Mouse (Mus musculus) testis, adult 2 months (tissue): Measurements from ENCODE around the gene E4f1. TPM values are rescaled to one million over a fixed set of nuclear protein-coding genes. Genes with fewer than 3 reads are reported as not detected.

Experiments
- H3K27ac ChIP-seq: fragments of 200-500 bp; 2 replicates; pipeline ENCODE4 v1.5.1; 2012; ENCODE audit warnings: low read depth, low read length; ENCODE audit not compliant: control insufficient read depth, insufficient read depth
- H3K27me3 ChIP-seq: fragments of 200-500 bp; 2 replicates; pipeline ENCODE4 v1.6.1; 2012; ENCODE audit warnings: mild to moderate bottlenecking, low read length, moderate library complexity; ENCODE audit not compliant: control insufficient read depth, insufficient read depth
- H3K36me3 ChIP-seq: fragments of 200-500 bp; 2 replicates; pipeline ENCODE4 v1.6.1; 2012; ENCODE audit warnings: mild to moderate bottlenecking, low read length; ENCODE audit not compliant: control insufficient read depth, insufficient read depth
- H3K4me1 ChIP-seq: fragments of 200-500 bp; 2 replicates; pipeline ENCODE4 v1.6.1; 2012; ENCODE audit warnings: low read length; ENCODE audit not compliant: control insufficient read depth, insufficient read depth
- H3K4me3 ChIP-seq: fragments of 200-500 bp; 2 replicates; pipeline ENCODE4 v1.5.1; 2012; ENCODE audit warnings: low read depth, mild to moderate bottlenecking, low read length, moderate library complexity, mixed read lengths; ENCODE audit not compliant: control insufficient read depth
- CTCF ChIP-seq: fragments of 200-500 bp; IDR thresholded peaks from 2 replicates; pipeline ENCODE4 v1.5.1; 2012; ENCODE audit warnings: low read depth, mild to moderate bottlenecking, inconsistent platforms, low read length, moderate library complexity; ENCODE audit not compliant: control insufficient read depth, insufficient read depth, insufficient replicate concordance
- POLR2A ChIP-seq: fragments of 200-500 bp; IDR thresholded peaks from 2 replicates; pipeline ENCODE4 v1.6.1; 2012; ENCODE audit warnings: low read depth, mild to moderate bottlenecking, inconsistent platforms, low read length, moderate library complexity; ENCODE audit not compliant: control insufficient read depth
- polyA plus RNA-seq: library from polyadenylated mRNA; depleted of rRNA; stranded (reverse); fragments of >200 nt; gene quantifications from 2 replicates; pipeline ENCODE4 v1.2.3, GENCODE M21; 2012

Gene E4f1
- polyA plus RNA-seq, 1 experiment, result 69.3 TPM

GRCm38 (mm10) chr17:24449507-24449906, 20.6 kb downstream of the E4f1 start:
- peaks cover 8% of the 10 kb centered on the region for H3K36me3 ChIP-seq

GRCm38 (mm10) chr17:24446590-24446989, 23.5 kb downstream of the E4f1 start:
- Histone ChIP-seq H3K4me1 (no peaks in the 10 kb centered on the region), H3K36me3 (peaks cover 8% of the 10 kb centered on the region)
- TF ChIP-seq POLR2A, result no peak
- TF ChIP-seq CTCF, result no peak

More at GRCm38 (mm10) chr17:24449507-24449906, 20.6 kb downstream of the E4f1 start:
- peaks cover 3% of the 10 kb centered on the region; the same call in 1 of the 2 replicates for H3K4me1 ChIP-seq
- TF ChIP-seq POLR2A (no peak), CTCF (no peak)
- H3K27ac ChIP-seq, result no peak overlapping the region
- no peaks in the 10 kb centered on the region for H3K27me3 ChIP-seq
- H3K4me3 ChIP-seq, result no peak overlapping the region

GRCm38 (mm10) chr17:24443409-24443808, 26.7 kb downstream of the E4f1 start:
- Histone ChIP-seq H3K4me1 (no peaks in the 10 kb centered on the region), H3K4me3 (no peak overlapping the region), H3K27ac (no peak overlapping the region), H3K27me3 (no peaks in the 10 kb centered on the region), H3K36me3 (peaks cover 4% of the 10 kb centered on the region)
- TF ChIP-seq POLR2A, result no peak

More at GRCm38 (mm10) chr17:24446590-24446989, 23.5 kb downstream of the E4f1 start:
- Histone ChIP-seq H3K4me3 (no peak overlapping the region), H3K27ac (no peak overlapping the region), H3K27me3 (no peaks in the 10 kb centered on the region)

GRCm38 (mm10) chr17:24442632-24443155, 27.4 kb downstream of the E4f1 start, which contains the start of gene Dnase1l2:
Gene Dnase1l2 (minus strand): TSS chr17:24443105.
- Histone ChIP-seq H3K27ac (no peak within 1 kb of the TSS), H3K36me3 (peaks cover 2% of the 10 kb centered on the region), H3K4me1 (no peaks in the 10 kb centered on the region), H3K4me3 (no peak within 1 kb of the TSS), H3K27me3 (no peaks in the 10 kb centered on the region)
- no peak for TF ChIP-seq POLR2A
- no peak for TF ChIP-seq CTCF

- H3K4me3 ChIP-seq, result no peak overlapping the region
- no peak overlapping the region for H3K27ac ChIP-seq
- H3K27me3 ChIP-seq, result no peaks in the 10 kb centered on the region
- TF ChIP-seq POLR2A (no peak), CTCF (no peak)
- H3K36me3 ChIP-seq, result peaks cover 2% of the 10 kb centered on the region
- H3K4me1 ChIP-seq, result no peaks in the 10 kb centered on the region
These were observed 28.0 kb downstream of the E4f1 start for GRCm38 (mm10) chr17:24442107-24442506.

GRCm38 (mm10) chr17:24441148-24441547, 29.0 kb downstream of the E4f1 start:
- no peaks in the 10 kb centered on the region for H3K4me1 ChIP-seq
- peak; percentile 16; the same call in 1 of the 2 replicates for TF ChIP-seq CTCF
- no peak for TF ChIP-seq POLR2A
- H3K27me3 ChIP-seq, result no peaks in the 10 kb centered on the region
- no peak overlapping the region for H3K27ac ChIP-seq
- H3K36me3 ChIP-seq, result peaks cover 2% of the 10 kb centered on the region
- no peak overlapping the region for H3K4me3 ChIP-seq

DNA sequence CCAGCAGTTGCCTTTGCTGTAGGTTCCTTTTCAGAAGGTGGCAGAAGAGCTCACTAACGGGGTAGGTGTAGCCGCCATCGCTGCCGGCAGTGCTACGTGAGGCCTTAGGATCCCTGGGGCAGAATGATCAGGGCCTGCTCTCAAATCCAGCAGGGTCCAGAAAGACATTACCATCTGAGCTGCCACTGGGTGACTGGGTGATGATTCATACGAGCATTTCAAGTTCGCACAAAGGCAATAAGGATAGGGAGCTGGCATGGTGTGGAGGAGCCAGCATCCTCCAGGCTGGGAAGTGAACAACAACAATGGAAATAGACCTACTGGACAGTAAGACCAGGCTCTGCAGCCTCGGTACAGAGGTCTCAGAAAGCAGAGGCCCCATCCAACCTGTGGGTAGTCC, 29.7 kb downstream of the E4f1 start:
- no peaks in the 10 kb centered on the region for H3K4me1 ChIP-seq
- no peak overlapping the region for H3K27ac ChIP-seq
- H3K4me3 ChIP-seq, result no peak overlapping the region
- no peak for TF ChIP-seq CTCF
- TF ChIP-seq POLR2A, result no peak
- no peaks in the 10 kb centered on the region for H3K27me3 ChIP-seq
- peaks cover 2% of the 10 kb centered on the region for H3K36me3 ChIP-seq
